ENCODE assay signal across 17 mouse cellular contexts in the genomic region with DNA sequence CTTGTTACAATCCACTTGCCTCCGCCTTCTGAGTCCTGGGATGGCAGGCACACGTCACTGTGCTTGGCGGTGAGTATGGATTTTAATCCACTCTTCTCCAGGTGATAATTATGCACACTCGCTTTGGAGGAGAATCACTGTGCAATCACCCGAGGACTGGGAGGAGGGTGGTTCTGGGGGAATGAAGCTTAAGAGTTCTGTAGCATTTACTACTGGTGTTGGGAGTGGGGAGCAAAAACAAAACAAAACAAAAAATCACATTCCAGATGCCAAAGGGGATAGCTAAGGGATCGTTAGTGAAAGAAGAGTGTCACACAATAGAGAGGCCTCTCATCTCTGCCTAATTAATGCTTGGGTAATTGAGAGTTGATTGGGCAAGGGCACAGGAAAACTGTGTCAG.
"Had no signal": no experiment of that assay in that cellular context is flagged by ENCODE, and none has a peak within 500 bp of the region (broad histone marks: within the 10 kb centered on the region; RNA-seq: fewer than 3 reads in every experiment).

No protein-coding gene starts in this region.

- H3K9me3 ChIP-seq: limb, embryonic 13.5 days; liver, embryonic 15.5 days; midbrain, embryonic 15.5 days; neural tube, embryonic 15.5 days; stomach, embryonic 15.5 days had no signal

- H3K36me3 ChIP-seq: midbrain, embryonic 15.5 days; neural tube, embryonic 15.5 days; stomach, embryonic 15.5 days had no signal

- H3K27ac ChIP-seq: kidney, postnatal 0 days; limb, embryonic 13.5 days; liver, embryonic 15.5 days; midbrain, embryonic 15.5 days; neural tube, embryonic 15.5 days; stomach, embryonic 15.5 days had no signal

- H3K4me3 ChIP-seq: limb, embryonic 13.5 days; liver, embryonic 15.5 days; midbrain, embryonic 15.5 days; neural tube, embryonic 15.5 days; stomach, embryonic 15.5 days had no signal

- DNase-seq: kidney, adult 11 months; kidney, adult 9 months; kidney, postnatal 36 days; left cerebral cortex, postnatal 4 days; lung, adult 2 months; lung, postnatal 36 days; right cerebral cortex, postnatal 14 days; thymus, adult 2 months; thymus, postnatal 25 days had no signal

- H3K9ac ChIP-seq: limb, embryonic 13.5 days; liver, embryonic 15.5 days; midbrain, embryonic 15.5 days; neural tube, embryonic 15.5 days; stomach, embryonic 15.5 days had no signal

- H3K27me3 ChIP-seq: liver, embryonic 15.5 days; midbrain, embryonic 15.5 days had no signal

- H3K4me2 ChIP-seq: limb, embryonic 13.5 days; liver, embryonic 11.5 days; liver, embryonic 15.5 days; midbrain, embryonic 15.5 days; neural tube, embryonic 15.5 days; stomach, embryonic 15.5 days had no signal

- H3K4me1 ChIP-seq: limb, embryonic 13.5 days; midbrain, embryonic 15.5 days; neural tube, embryonic 15.5 days; stomach, embryonic 15.5 days had no signal

- ATAC-seq: lung, postnatal 0 days; midbrain, embryonic 15.5 days had no signal
